Mouse (Mus musculus) hematopoietic stem cell, adult 5-6 weeks (primary cell): Measurements from ENCODE around the gene Syt15. TPM values are rescaled to one million over a fixed set of nuclear protein-coding genes. Genes with fewer than 3 reads are reported as not detected.

ENCODE experiments used
- ATAC-seq, 2 experiments: fragments of 125-278 bp in 1 of 2; replicated peaks in 1 of 2; 2 replicates each; pipeline ENCODE4 v1.8.0; 2016 to 2017; ENCODE audit warnings: inconsistent platforms in 2 of 2, mild to moderate bottlenecking in 2 of 2, moderate number of reproducible peaks in 2 of 2, low read depth in 1 of 2, moderate TSS enrichment in 1 of 2; ENCODE audit not compliant: low FRiP score in 2 of 2, poor library complexity in 2 of 2, severe bottlenecking in 2 of 2, insufficient read depth in 1 of 2, low TSS enrichment in 1 of 2
- total RNA-seq: library from RNA; stranded (forward); fragments of 172-1452, 232-1000 nt; gene quantifications from 2 replicates; pipeline ENCODE4 v1.2.3, GENCODE M21; 2017

The Syt15 gene
- total RNA-seq, 1 experiment from 2014 or later = not detected

- ATAC-seq = no peak
Observed at GRCm38 (mm10) chr14:34274141-34274540, 54.7 kb downstream of the Syt15 start.

GRCm38 (mm10) chr14:34275225-34275624, 55.8 kb downstream of the Syt15 start:
- ATAC-seq = no peak

- ATAC-seq = no peak
Observed at GRCm38 (mm10) chr14:34279726-34280125, 60.3 kb downstream of the Syt15 start.

Other genes starting within 250 kb of the Syt15 start
- not detected in 2 replicates for gene Zfp488, start 240.8 kb upstream of the Syt15 start, total RNA-seq
- not detected in 2 replicates for gene Gm30083, start 204.4 kb upstream of the Syt15 start, total RNA-seq
- not detected in 2 replicates for gene Gm5460, start 202.8 kb upstream of the Syt15 start, total RNA-seq
- gene Antxrl, start 166.9 kb upstream of the Syt15 start, total RNA-seq = not detected in 2 replicates
- not detected in 2 replicates for gene Anxa8, start 133.6 kb upstream of the Syt15 start, total RNA-seq
- not detected in 2 replicates for gene A630023A22Rik, start 116.8 kb upstream of the Syt15 start, total RNA-seq
- gene Npy4r, start 67.1 kb upstream of the Syt15 start, total RNA-seq = not detected in 2 replicates
- 0.10 and 0.25 TPM in 2 replicates for gene Gprin2, start 17.9 kb upstream of the Syt15 start, total RNA-seq
- gene Shld2, start 90.9 kb downstream of the Syt15 start, total RNA-seq = 17.9 and 24.0 TPM in 2 replicates
- 88.9 and 91.3 TPM in 2 replicates for gene Glud1, start 91.1 kb downstream of the Syt15 start, total RNA-seq
- gene Fam25c, start 135.8 kb downstream of the Syt15 start, total RNA-seq = not detected in 2 replicates
- gene Sncg, start 155.2 kb downstream of the Syt15 start, total RNA-seq = not detected in 2 replicates
- gene Mmrn2, start 155.9 kb downstream of the Syt15 start, total RNA-seq = not detected in 2 replicates